Mouse (Mus musculus) heart, embryonic 11.5 days (tissue): ENCODE measurements at regions not wholly inside any gene's neighbourhood (a gene's known extent, or its start where the extent isn't known, plus 50 kb on each side); places are given as distances from the start of the nearest gene placed in this dataset.

Source experiments
- ATAC-seq: fragments of 200-750 bp; cut with Nextera tagmentation; replicated peaks from 2 replicates; pipeline ENCODE4 v1.8.0; 2017; ENCODE audit warnings: moderate library complexity; ENCODE audit not compliant: insufficient number of reproducible peaks, low FRiP score, low TSS enrichment
- H3K27ac ChIP-seq: fragments of 300-500 bp; sonication (generic); 2 replicates; pipeline ENCODE4 v1.5.1; 2014; ENCODE audit warnings: mild to moderate bottlenecking, low read depth, low read length
- H3K27me3 ChIP-seq: fragments of 300-500 bp; sonication (generic); 2 replicates; pipeline ENCODE4 v1.6.1; 2014; ENCODE audit warnings: mild to moderate bottlenecking, low read length, mixed read lengths; ENCODE audit not compliant: control insufficient read depth, insufficient read depth
- H3K36me3 ChIP-seq: fragments of 300-500 bp; sonication (generic); 2 replicates; pipeline ENCODE4 v1.6.1; 2014; ENCODE audit warnings: mild to moderate bottlenecking, low read length, moderate library complexity, mixed read lengths; ENCODE audit not compliant: control insufficient read depth, insufficient read depth
- H3K4me1 ChIP-seq: fragments of 300-500 bp; sonication (generic); 2 replicates; pipeline ENCODE4 v1.6.1; 2014; ENCODE audit warnings: low read length; ENCODE audit not compliant: control insufficient read depth, insufficient read depth
- H3K4me2 ChIP-seq: fragments of 300-500 bp; sonication (generic); 2 replicates; pipeline ENCODE4 v1.6.1; 2014; ENCODE audit warnings: mild to moderate bottlenecking, moderate library complexity
- H3K4me3 ChIP-seq: fragments of 300-500 bp; sonication (generic); 2 replicates; pipeline ENCODE4 v1.5.1; 2014; ENCODE audit warnings: low read depth, low read length
- H3K9ac ChIP-seq: fragments of 300-500 bp; sonication (generic); 2 replicates; pipeline ENCODE4 v1.6.1; 2014; ENCODE audit warnings: mild to moderate bottlenecking, low read depth, low read length, moderate library complexity
- H3K9me3 ChIP-seq: fragments of 300-500 bp; sonication (generic); replicated peaks from 2 replicates; pipeline ENCODE4 v1.6.1; 2016; ENCODE audit warnings: low read length; ENCODE audit not compliant: control insufficient read depth
- WGBS: fragments of 180-500 bp; shearing (Covaris S2); extraction: QIAGEN DNeasy Blood & Tissue Kit; methylation state at CpG from one replicate; pipeline ENCODE4 v1.1.7; 2014; ENCODE audit not compliant: insufficient replicate concordance; 5-methylcytosine and 5-hydroxymethylcytosine counted together

DNA sequence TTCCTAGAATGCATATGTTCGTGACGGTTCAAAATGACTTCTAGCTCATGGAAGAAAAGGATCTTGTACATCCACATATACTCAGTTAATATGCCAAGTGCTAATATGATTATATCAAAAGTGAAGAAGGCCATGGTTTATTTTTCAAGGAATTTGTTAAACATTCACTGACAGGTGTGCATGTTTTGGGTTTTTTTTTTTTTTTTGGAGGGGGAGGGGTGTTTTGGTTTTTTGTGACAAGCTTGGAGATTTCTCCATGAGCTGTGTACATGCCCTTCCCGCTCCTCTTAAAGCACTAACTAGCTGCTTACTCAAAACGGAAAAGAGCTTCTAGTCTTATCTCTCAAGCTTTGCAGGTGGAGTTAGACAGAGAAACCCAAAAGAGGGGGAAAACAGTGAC, 187.1 kb upstream of the Atp2b1 start:
- 75% methylated on average over 4 of the region's 4 CpGs for whole genome bisulfite sequencing
- ATAC-seq: no peak
- H3K4me3 ChIP-seq: no peak overlapping the region

GRCm38 (mm10) chr10:98728396-98729030, 185.7 kb upstream of the Atp2b1 start:
- 77% methylated on average over 5 of the region's 5 CpGs for WGBS
- H3K36me3 ChIP-seq: no peaks in the 10 kb centered on the region
- no peaks in the 10 kb centered on the region for H3K4me1 ChIP-seq
- no peaks in the 10 kb centered on the region for H3K9me3 ChIP-seq
- H3K27me3 ChIP-seq: no peaks in the 10 kb centered on the region
- no peak overlapping the region for H3K27ac ChIP-seq
- H3K9ac ChIP-seq: no peak overlapping the region
- no peak overlapping the region for H3K4me2 ChIP-seq
- H3K4me3 ChIP-seq: no peak overlapping the region
- ATAC-seq: no peak

More for the DNA sequence above, 187.1 kb upstream of the Atp2b1 start:
- no peaks in the 10 kb centered on the region for H3K27me3 ChIP-seq
- H3K9me3 ChIP-seq: no peaks in the 10 kb centered on the region
- H3K4me2 ChIP-seq: no peak overlapping the region
- H3K4me1 ChIP-seq: no peaks in the 10 kb centered on the region
- no peaks in the 10 kb centered on the region for H3K36me3 ChIP-seq
- H3K27ac ChIP-seq: no peak overlapping the region
- no peak overlapping the region for H3K9ac ChIP-seq

GRCm38 (mm10) chr10:98733950-98734585, 180.1 kb upstream of the Atp2b1 start:
- Histone ChIP-seq H3K27me3 (no peaks in the 10 kb centered on the region), H3K4me2 (no peak overlapping the region), H3K9ac (no peak overlapping the region), H3K4me3 (no peak overlapping the region), H3K36me3 (no peaks in the 10 kb centered on the region), H3K4me1 (no peaks in the 10 kb centered on the region), H3K9me3 (no peaks in the 10 kb centered on the region), H3K27ac (no peak overlapping the region)
- ATAC-seq: no peak
- 86% methylated on average over 7 of the region's 7 CpGs for WGBS

DNA sequence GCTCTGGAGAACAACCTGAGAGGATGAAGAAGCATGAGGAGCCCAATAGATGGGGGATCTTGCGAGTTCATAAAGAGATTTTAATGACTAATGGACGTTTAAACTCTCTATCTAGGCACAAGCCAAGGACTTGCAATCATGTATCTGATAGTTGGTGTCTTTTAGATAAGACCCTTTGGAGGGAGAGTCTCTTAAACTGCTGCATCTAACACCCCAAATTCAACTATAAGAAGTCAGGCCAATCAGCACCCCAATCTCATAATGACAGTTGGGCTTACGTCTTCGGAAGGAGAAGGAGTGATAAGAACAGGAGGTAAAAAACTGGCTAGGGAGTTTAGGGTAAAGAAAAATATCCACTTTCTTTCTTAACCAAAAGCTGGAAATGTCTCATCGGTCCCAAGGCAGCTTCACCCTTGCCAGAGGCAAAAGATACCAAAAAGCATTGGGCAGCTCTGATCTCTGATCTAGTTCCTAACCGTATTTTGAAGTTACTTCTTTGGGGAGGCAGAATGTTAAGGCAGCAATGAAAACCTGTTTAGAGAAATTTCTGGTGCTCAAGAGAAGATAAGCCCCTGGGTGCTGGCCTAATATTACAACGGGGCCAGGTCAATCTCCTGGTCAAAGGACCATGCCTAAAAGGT, 173.6 kb upstream of the Atp2b1 start:
- no peaks in the 10 kb centered on the region for H3K36me3 ChIP-seq
- H3K9ac ChIP-seq: no peak overlapping the region
- no peak overlapping the region for H3K27ac ChIP-seq
- H3K4me1 ChIP-seq: no peaks in the 10 kb centered on the region
- 74% methylated on average over 7 of the region's 7 CpGs for WGBS
- ATAC-seq: no peak
- no peak overlapping the region for H3K4me3 ChIP-seq
- H3K27me3 ChIP-seq: no peaks in the 10 kb centered on the region
- no peak overlapping the region for H3K4me2 ChIP-seq
- H3K9me3 ChIP-seq: no peaks in the 10 kb centered on the region

GRCm38 (mm10) chr10:98741398-98741797, 172.8 kb upstream of the Atp2b1 start:
- WGBS: 49% methylated on average over 5 of the region's 5 CpGs
- H3K27ac ChIP-seq: no peak overlapping the region
- H3K4me2 ChIP-seq: no peak overlapping the region
- H3K36me3 ChIP-seq: no peaks in the 10 kb centered on the region
- no peak overlapping the region for H3K4me3 ChIP-seq
- H3K9ac ChIP-seq: no peak overlapping the region
- H3K4me1 ChIP-seq: no peaks in the 10 kb centered on the region
- no peaks in the 10 kb centered on the region for H3K27me3 ChIP-seq
- ATAC-seq: no peak
- H3K9me3 ChIP-seq: no peaks in the 10 kb centered on the region

DNA sequence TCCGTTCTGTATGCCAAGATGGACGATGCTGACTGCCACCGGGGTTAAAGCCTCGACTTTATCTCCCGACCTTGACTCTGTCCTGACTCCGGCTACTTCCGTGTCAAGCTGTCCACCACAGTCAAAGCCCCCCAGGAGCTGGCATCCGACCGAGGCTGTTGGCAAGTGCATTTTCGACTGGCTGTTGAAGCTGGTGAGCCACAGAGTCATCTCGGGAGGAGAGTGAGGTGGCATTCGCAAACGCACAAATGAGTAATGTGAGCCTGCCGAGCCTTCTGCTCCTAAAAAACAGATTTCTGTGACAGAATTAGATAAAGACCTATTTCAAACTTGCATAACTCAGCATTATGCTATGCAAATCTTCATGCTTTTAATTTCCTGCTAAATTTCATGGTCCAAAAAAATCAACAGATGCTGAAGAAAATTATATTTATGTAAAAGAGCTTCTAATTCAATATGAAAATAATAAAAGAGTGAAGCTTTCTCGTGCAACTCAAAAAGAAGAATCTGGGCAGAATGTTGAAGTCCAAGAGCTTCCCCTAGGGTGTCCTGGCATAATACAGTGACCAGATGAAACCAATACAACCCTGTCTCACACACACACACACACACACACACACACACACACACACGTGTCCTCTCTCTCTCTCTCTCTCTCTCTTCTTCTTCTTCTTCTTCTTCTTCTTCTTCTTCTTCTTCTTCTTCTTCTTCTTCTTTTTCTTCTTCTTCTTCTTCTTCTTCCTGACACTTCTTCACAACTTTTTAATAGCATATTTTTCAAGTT, 171.2 kb upstream of the Atp2b1 start:
- Histone ChIP-seq H3K36me3 (no peaks in the 10 kb centered on the region), H3K9ac (no peak overlapping the region), H3K27ac (no peak overlapping the region), H3K4me3 (no peak overlapping the region), H3K27me3 (no peaks in the 10 kb centered on the region), H3K4me1 (no peaks in the 10 kb centered on the region), H3K9me3 (no peaks in the 10 kb centered on the region), H3K4me2 (no peak overlapping the region)
- no peak for ATAC-seq
- WGBS: 60% methylated on average over 16 of the region's 16 CpGs

DNA sequence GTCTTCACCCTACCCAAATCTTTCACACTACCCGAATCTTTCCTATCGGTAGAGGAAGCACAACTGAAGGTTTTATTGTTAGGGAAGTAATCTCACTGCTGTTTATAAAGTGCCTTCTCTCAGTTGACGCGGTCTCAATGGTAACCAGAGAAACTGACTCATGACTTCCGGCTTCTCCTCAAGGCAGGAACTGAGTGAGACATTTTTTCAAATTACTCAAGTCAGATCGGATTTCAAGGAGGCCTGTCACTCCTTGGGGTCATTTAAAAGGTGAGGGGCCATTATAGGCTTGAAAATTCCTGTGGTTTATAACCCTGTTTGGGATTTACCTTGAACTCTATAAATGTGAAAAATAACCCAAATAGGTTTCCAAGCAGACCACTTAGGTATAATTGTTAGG, 170.0 kb upstream of the Atp2b1 start:
- Histone ChIP-seq H3K9ac (no peak overlapping the region), H3K36me3 (no peaks in the 10 kb centered on the region), H3K27me3 (no peaks in the 10 kb centered on the region), H3K4me2 (no peak overlapping the region), H3K9me3 (no peaks in the 10 kb centered on the region), H3K4me1 (no peaks in the 10 kb centered on the region; the same call in 1 of the 2 replicates), H3K27ac (no peak overlapping the region), H3K4me3 (no peak overlapping the region)
- no peak for ATAC-seq
- 22% methylated on average over 6 of the region's 6 CpGs for WGBS

DNA sequence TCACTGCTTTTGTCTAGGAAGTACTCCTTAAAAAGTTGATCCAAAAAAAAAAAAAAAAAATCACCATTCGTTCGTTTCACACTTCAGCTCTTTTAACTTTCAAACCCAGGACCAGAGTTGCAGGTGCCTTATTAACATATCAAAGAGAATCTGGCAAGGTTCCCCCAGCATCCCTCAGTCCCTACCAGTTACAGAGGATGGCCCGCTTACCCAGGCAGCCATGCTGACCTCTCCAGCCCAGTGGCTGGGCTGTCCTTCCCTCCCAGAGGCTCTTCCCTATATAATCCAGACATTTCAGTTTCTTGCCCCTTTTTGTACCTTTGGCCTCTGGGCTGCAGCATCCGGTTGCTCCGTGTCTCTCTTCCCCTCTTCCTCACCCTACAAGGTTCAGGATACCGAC, 169.5 kb upstream of the Atp2b1 start:
- Histone ChIP-seq H3K27me3 (no peaks in the 10 kb centered on the region), H3K36me3 (no peaks in the 10 kb centered on the region), H3K4me3 (no peak overlapping the region), H3K27ac (no peak overlapping the region), H3K4me1 (no peaks in the 10 kb centered on the region; the same call in 1 of the 2 replicates), H3K9me3 (no peaks in the 10 kb centered on the region), H3K9ac (no peak overlapping the region), H3K4me2 (no peak overlapping the region)
- no peak for ATAC-seq
- WGBS: 25% methylated on average over 6 of the region's 6 CpGs
